Mouse (Mus musculus) CD4-positive, CD25-positive, alpha-beta regulatory T cell, adult 2 months (primary cell): ENCODE measurements around the gene Zfand2a.

Source experiments
- DNase-seq: peaks from one replicate; pipeline ENCODE4 v3.0.0-alpha.2; 2012; ENCODE audit warnings: low read depth, low spot score

Zfand2a gene

DNA sequence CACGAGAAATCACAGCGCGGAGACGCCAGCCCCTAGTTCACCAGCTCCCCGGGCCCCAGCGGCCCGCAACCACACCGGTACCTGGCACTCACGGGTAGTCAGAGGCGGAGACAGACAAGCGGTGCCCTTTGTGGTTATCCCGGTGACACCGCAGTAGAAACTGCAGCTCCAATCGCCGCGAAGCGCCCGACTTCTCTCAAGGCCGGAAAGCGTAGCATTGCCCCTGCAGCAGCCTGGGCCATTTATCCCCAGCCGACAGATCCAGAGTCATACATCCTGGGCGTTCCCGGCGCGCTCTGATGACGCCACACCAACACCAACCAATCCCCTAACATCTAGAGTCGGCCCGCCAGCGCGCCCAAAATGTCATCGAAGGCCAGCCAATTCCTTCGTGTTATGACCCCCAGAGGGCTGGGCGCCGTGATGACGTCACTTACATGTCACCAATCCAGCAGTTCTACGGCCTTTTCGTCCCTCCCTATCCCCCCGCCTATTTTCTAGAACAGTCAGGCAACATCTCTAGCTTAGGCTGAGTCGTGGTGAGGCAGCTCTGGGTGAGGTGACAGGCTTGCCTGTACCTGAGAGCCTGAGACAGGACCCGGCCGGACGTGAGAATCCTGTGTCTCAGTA, at the start of gene Zfand2a:
Gene Zfand2a (minus strand): TSS at position 365 of the 630 bp plus-strand sequence.
- peak; percentile 100 for DNase-seq

GRCm38 (mm10) chr5:139528851-139529250, 44.5 kb upstream of the Zfand2a start:
- DNase-seq: no peak

- no peak for DNase-seq
Observed at GRCm38 (mm10) chr5:139521987-139522386, 37.6 kb upstream of the Zfand2a start.

DNA sequence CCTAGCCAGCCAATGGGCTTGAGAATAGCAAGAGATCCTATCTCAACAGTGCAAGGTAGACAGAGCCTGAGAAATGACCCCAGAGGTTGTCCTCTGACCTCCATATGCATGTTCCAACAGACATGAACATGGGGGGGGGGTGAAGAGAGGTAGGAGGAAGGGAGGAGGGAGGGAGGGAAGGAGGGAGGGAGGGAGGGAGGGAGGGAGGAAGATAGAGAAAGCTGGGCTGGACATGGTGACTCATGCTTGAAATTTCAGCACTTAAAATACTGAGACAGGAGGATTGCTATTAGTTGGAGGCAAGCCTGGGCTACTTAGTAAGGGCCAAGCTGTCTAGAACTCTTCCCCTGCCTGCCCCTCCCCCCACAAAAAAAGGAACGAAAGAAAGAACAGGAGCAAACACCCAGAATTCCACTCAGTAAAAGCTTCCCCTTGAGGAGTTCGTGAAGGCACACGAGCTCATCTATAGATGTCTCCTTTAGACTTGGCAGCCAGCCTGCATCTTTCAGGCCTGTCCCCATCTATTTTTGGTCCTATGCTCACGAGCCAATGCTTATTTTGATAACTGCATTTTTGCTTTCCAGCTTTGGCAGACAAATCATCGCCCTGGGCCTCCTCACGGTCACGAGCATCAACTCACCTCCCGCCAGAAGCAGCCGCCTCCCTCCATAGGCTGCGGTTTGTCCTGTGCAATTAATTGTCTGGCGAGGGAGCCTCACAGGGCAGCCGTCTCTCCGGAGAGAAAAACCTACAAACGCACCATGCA, 35.9 kb upstream of the Zfand2a start:
- no peak for DNase-seq

DNA sequence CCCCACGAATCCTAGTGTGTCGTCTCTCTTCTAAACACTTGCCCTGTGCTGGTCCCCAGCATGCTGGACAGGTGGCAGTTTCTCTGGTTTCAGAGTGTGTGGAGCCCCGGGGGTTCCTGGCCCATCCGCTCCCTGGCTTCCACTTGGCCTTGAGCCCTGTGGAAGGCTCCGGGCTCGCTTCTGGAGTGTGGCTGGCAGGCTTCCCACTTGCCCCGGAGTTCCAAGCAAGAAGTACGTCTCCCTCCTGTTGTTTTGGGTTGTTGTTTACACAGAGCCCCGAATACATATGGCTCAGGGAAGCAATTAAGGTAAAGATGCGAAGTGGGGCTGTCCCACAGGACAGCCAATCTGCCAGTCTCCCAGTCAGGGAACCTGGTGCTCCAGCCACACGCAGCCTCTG, 31.9 kb upstream of the Zfand2a start:
- no peak for DNase-seq

GRCm38 (mm10) chr5:139512201-139512600, 27.9 kb upstream of the Zfand2a start:
- no peak for DNase-seq

GRCm38 (mm10) chr5:139510682-139511366, 26.5 kb upstream of the Zfand2a start:
- DNase-seq: peak; percentile 32

GRCm38 (mm10) chr5:139506207-139506606, 21.9 kb upstream of the Zfand2a start:
- DNase-seq: no peak

DNA sequence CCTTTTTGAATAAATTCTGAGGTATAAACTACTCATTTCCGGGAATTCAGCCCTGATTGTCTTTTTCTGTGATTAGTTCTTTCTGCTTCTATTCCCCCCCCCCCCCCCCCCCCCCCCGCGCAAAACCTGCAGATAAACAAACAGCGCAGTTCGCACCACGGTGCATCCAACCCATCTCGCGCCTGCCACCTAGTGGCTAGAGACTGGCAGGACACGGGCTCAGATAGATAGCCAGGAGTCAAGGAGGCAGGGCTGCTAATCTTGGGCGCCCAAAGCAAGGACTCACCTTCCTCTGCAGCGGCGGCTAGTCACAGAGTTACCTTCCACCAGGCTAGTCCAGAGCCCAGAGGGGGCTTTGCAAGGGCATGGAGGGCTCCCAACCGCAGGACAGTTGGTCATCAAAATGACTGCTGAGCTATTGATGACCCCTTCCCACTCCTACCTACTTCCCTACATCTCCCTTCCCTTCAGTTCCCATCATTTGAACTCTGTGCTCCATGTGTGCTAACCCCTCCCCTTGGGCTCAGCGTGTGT, 20.8 kb upstream of the Zfand2a start:
- DNase-seq: peak; percentile 88

- no peak for DNase-seq
Observed at GRCm38 (mm10) chr5:139502281-139502680, 17.9 kb upstream of the Zfand2a start.

DNA sequence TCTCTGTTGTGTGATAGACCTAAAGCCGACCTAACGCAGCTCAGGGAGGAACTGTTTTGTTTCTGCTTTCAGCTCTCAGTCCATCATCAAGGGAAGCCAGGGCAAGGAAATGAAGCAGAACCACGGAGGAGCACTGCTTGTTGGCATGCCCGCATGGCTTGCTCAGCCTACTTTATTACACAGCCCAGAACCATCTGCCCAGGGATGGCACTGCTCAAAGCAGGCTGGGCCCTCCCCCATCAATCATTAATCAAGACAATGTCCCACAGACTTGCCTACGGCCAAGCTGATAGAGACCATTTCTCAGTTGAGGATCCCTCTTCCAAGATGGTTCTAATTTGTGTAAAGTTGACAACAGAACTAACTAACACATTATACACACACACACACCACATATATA, 14.4 kb upstream of the Zfand2a start:
- DNase-seq: no peak

- no peak for DNase-seq
Observed at GRCm38 (mm10) chr5:139496939-139497338, 12.6 kb upstream of the Zfand2a start.

GRCm38 (mm10) chr5:139495019-139495669, 10.8 kb upstream of the Zfand2a start:
- peak; percentile 27 for DNase-seq

GRCm38 (mm10) chr5:139493690-139494089, 9.3 kb upstream of the Zfand2a start:
- no peak for DNase-seq

GRCm38 (mm10) chr5:139491348-139491747, 7.0 kb upstream of the Zfand2a start:
- no peak for DNase-seq

DNA sequence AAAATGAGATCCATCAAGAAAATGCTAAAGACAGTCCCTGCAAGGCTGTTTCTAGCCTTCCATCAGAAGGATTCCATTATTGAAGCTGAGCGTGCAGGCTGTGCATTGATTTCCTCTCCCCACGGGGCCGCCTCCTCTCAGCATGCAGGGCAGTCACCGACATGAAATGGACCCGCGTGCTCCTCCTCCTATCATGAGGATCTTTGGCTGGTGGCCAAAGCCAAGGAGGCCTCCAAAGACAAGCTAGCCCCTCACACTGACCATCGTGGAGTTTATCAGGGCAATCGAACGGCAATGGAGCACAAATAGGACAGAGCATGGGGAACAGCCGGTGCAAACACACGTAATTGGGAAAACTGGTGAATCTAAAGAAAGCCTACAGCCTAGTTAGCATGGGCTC, 5.8 kb upstream of the Zfand2a start:
- DNase-seq: no peak

DNA sequence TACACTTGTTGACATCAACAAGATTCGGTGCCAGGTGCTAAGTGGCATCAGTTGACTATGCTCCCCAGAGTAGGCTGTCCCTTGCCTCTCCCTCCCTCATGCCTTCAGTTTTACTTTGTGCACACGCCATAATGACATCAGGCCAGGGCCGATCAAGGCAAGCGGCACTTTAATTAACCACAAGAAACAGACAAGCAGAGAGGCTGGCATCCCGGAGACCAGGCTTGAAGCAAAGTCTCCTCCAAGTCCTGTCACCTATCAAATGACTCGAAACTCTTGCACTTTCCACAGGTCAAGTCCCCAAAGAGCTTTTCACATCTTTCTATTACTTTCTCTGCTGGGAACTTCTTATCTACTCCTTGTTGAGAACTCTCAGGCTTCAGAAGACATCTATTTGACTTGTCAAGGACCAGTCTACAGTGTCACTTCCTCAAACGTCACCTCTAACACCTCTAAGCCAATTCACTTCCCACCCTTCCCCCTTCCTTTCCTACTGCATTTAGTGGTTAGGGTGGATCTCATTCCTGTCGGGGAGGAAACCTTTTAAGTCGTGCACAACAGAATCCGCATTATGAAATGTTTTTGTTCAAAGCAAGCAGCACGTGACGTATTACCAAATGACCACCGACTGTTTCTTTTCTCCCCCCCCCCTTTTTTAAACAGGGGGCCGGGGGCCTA, 1.0 kb downstream of the Zfand2a start:
- peak; percentile 48 for DNase-seq

- no peak for DNase-seq
Observed at GRCm38 (mm10) chr5:139480406-139480805, 3.9 kb downstream of the Zfand2a start.

- no peak for DNase-seq
Observed at GRCm38 (mm10) chr5:139479088-139479487, 5.3 kb downstream of the Zfand2a start.

- DNase-seq: no peak
Observed at GRCm38 (mm10) chr5:139474741-139475140, 9.6 kb downstream of the Zfand2a start.

DNA sequence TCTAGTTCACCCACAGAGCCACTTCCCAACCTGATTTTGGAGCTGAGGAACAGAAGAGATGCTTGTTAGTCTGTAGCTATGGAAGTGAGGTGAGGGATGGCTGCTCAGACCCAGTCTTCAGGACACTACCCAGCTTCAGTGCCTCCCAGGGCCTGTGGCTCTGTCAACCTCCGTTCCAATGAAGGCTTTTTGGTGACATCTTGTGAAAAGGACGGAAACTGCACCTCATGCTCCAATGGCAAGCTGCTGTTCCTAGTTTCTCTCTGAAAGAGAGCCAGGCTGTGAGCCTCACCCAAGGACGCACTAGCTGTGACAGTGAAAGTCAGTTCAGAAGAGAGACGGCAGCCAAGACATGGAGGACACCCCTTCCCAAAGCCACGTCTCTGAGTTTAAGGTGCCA, 16.4 kb downstream of the Zfand2a start:
- no peak for DNase-seq
